Mouse (Mus musculus) adrenal gland, postnatal 14 days (tissue): ENCODE measurements around the gene Zar1l. TPM values are rescaled to one million over a fixed set of nuclear protein-coding genes. Genes with fewer than 3 reads are reported as not detected.
A peak's percentile ranks its signal among the peaks of the same experiment; 100 is the strongest.

Experiments used
- DNase-seq: peaks from one replicate; pipeline ENCODE4 v3.0.0; 2021; ENCODE audit warnings: mixed read lengths
- total RNA-seq: library from RNA; stranded (reverse); gene quantifications from 2 replicates; pipeline ENCODE4 v1.2.3, GENCODE M21; 2021

The Zar1l gene
- total RNA-seq, 1 experiment from 2014 or later, result not detected

DNA sequence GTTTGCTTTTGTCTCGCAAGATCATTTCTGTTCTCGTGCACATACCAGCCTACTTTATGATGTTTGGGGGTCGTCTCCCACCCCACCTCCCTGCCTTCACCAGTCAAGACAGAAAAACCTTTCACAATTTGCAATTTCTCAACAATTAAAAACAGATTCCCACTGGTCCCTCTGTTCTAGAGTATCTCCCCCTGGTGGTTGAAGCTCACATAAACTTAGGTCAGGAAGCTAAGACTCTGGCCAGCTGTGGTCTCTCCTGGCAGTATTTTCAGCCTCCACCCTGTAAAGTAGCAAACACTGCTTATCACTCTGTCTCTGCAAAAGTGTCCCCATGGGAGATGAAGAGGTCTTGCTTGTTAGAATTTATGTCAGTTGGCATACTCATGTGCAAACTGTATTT lies 32.8 kb downstream of the Zar1l start:
- peak; percentile 41 for DNase-seq

DNA sequence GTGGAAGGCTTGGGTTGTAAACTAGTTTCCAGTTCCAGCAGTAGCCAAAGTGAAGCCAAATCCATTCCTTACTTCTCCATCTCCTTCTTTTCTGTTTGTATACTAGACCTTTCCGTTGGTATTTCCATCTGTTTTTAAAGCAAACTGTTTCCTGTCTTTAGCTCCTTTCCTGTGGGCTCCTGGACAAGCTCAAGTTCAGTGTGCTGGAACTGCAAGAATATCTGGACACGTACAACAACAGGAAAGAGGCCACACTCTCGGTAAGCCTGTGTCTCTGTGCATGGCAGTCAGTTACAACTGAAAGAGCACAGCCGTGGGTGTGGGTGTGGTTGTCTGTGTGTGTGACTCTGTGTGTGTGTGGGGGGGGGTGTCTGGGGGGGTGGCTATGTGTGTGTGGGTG lies 39.4 kb downstream of the Zar1l start:
- no peak for DNase-seq

DNA sequence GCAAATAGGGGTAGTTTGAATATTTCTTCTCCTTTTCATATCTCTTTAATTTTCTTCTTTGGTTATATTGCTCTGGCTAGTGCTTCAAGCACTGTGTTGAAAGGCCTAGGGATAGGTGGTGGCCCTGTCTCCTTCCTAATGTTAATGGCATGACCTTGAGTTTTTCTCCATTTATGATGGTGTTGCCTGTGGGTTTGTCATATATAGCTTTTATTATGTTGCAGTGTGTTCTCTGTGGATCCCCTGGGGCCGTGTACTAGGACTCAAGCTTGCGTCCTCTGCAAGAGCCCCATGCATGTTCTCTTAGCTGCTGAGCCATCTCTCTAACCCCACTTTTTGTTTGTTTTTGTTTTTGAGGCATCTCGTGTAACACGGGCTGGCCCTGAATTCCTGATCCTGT lies 40.6 kb downstream of the Zar1l start:
- DNase-seq, result no peak

DNA sequence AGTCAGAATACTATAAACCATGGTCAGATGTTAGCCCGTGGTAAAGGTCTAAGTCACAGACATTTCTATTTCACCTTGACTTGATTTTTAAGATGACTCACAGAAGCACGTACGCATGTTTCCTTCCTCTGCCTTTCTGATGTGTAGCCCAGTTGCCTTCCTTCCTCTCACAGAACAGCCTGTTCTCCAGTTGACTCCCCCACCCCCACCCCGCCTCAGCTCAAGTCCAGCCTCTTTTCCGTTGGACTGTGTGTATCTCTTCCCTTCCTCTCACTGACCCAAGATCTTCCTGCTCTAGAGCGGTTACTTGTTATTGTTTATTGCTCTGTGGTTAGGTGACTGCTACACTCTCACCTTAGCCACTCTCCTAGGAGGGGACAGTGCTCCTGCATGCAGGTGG lies 49.5 kb downstream of the Zar1l start:
- DNase-seq, result peak; percentile 47

DNA sequence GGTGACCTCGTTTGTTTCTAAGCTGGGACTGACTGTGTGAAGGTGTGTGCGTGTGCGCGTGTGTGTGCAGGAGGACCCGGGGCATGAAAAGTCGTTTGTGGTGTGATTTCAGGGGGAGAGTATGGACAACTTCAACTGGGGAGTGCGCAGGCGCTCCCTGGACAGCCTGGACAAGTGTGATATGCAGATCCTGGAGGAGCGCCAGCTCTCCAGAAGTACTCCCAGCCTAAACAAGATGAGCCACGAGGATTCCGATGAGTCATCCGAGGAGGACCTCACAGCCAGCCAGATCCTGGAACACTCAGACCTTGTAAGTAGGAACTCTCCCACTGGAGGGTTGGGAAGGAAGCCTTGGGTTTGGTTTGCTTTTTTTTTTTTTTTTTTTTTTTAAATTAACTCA lies 51.8 kb downstream of the Zar1l start:
- peak; percentile 92 for DNase-seq

DNA sequence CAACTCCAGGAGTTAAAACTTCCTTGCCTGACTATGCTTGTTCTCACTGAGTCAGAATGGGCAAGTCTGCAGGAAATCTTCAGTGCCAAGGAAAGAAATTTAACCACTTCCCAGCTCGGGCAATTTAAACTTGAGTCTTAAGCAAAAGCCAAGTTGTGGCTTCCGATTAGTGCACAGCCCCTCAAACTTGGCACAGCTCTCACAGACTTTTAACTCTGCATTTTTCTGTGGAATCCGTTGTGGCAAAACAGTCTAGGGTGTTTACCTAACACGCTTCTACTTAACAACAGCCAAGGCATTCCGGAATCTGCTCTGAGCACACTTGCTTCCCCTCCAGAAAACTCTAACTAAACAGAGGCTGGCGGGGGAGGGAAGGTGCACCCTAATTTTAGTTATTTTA lies 52.7 kb downstream of the Zar1l start:
- no peak for DNase-seq

DNA sequence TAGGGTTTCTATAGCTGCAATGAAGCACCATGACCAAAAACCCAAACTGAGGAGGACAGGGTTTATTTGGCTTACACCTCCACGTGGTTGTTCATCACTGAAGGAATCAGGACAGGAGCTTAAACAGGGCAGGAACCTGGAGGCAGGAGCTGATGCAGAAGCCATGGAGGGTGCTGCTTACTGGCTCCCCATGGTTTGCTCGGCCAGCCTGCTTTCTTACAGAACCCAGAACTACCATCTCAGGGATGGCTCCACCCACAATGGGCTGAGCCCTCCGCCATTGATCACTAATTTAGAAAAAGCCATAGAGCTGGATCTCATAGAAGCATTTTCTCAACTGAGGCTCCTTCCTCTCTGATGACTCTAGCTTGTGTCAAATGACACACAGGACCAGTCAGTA lies 53.2 kb downstream of the Zar1l start:
- no peak for DNase-seq

DNA sequence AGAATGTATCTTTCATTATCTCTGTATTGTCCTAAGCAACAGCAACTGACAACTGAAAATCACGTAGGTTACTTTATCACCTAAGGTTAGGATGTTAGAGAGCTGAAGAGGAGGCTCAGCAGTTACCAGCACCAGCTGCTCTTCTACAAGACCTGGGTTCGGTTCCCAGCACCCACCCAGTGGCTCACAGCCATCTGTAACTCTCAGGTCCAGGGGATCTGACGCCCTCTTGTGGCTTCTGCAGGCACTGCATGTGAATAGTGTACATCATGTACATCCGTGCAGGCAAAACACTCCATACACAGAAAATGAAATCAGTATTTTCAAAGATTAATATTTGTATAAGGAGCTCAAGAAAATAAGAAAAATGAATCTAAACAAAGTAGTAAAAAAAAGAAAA lies 58.2 kb downstream of the Zar1l start:
- no peak for DNase-seq

DNA sequence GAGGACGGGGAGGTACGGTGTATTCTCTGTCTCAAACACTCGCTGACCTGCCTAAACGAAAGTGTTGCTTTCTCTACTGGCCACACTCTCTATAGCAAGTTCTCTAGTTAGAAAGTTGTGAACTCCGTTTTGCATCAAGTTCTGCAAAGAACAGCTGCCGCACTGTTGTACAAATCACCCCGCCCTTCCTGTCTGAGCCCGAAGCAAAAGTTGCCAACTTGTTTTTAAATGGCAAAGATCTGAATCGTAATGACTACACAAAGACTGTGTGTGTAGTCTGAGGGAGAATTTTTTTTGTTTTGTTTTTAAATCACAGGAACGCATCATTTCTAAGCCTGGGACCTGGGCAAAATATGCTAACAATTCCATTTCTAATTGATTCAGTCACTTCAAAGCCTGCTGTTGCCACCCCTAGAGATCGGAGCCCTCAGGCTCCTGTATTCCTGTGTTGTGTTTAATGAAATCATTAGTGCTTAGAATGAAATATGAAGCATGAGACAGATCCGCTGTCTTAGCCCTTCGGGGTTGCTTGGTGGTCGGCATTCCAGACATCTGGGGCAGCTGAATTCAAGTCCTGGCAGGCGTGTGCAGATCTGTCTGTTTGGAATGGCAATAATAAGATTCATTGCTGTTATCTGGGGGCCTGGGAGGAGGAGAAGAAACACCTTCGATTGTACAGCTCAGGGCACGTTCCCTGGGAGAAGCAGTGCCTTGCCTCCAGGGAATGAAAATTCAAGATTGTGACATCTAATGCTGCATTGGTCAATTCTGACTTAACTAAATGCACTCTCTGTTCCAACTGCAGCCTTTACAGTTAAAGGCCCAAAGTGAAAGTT lies 59.8 kb downstream of the Zar1l start:
- no peak for DNase-seq

DNA sequence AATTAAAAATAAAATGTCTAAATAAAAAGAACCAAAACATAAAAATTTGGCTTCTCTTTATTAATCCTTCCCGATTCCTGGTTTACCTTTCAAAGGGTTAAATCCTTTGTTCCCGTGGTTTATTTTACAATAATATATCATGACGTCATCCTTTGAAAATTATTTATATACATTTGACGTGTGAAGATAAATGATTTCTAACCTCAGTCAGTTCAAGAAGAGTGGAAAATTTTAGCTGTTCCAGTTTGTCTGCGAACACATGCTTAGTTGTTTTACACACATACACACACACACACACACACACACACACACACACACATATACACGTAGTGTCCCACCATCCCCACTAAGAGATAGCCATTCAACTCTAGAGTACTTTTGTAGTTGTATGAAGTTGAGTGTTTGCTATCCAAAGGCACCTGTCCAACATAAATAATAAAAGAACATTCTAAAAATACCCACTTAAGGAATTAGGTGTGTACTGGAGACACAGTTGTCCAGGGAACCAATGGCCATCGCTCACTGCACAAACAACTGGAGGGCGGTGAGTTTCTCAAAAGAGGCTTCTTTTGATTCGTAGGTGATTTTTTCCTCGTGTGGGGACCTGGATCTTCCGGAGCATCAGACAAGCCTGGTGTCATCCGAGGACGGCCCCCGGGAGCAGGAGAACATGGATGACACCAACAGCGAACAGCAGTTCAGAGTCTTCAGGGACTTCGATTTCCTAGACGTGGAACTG lies 60.6 kb downstream of the Zar1l start:
- peak; percentile 46 for DNase-seq

Other genes with a start within 250 kb of the Zar1l start
- gene Brca2, start 4.5 kb upstream of the Zar1l start, total RNA-seq, result 6.2 and 10.8 TPM in 2 replicates
- gene N4bp2l1, start 79.0 kb upstream of the Zar1l start, total RNA-seq, result 42.5 and 47.1 TPM in 2 replicates
- 71.7 and 76.7 TPM in 2 replicates for gene N4bp2l2, start 148.0 kb upstream of the Zar1l start, total RNA-seq
- gene Pds5b, start 155.6 kb upstream of the Zar1l start, total RNA-seq, result 27.9 and 30.4 TPM in 2 replicates